15 mouse cellular contexts compared by ENCODE assay signal in genomic region chr17:15455203-15455602, GRCm38 (mm10).
"Had no signal": no experiment of that assay in that cellular context is flagged by ENCODE, and none has a peak within 500 bp of the region (broad histone marks: within the 10 kb centered on the region; RNA-seq: fewer than 3 reads in every experiment).

No protein-coding gene starts in this region.

- H3K4me3 ChIP-seq: layer of hippocampus, adult 2 months; liver, embryonic 13.5 days; megakaryocyte, embryonic 14.5 days; midbrain, embryonic 10.5 days; midbrain, embryonic 13.5 days had no signal

- H3K27me3 ChIP-seq: liver, embryonic 13.5 days; midbrain, embryonic 13.5 days had no signal

- H3K4me2 ChIP-seq: liver, embryonic 13.5 days; midbrain, embryonic 13.5 days had no signal

- H3K36me3 ChIP-seq: liver, embryonic 13.5 days; midbrain, embryonic 13.5 days had no signal

- ATAC-seq: lung, postnatal 0 days; midbrain, embryonic 13.5 days; midbrain, embryonic 16.5 days had no signal

- H3K9me3 ChIP-seq: liver, embryonic 13.5 days; midbrain, embryonic 10.5 days; midbrain, embryonic 13.5 days had no signal

- H3K4me1 ChIP-seq: liver, embryonic 13.5 days; midbrain, embryonic 10.5 days; midbrain, embryonic 13.5 days had no signal

- H3K27ac ChIP-seq: layer of hippocampus, adult 2 months; liver, embryonic 13.5 days; midbrain, embryonic 10.5 days; midbrain, embryonic 13.5 days; stomach, postnatal 0 days had no signal

- DNase-seq: kidney, adult 8-10 months; kidney, postnatal 25 days; layer of hippocampus, adult 9-11 months; liver, embryonic 13.5 days; lung, adult 2 months; thymus, adult 2 months; thymus, postnatal 14 days; thymus, postnatal 4 days had no signal

- H3K9ac ChIP-seq: liver, embryonic 13.5 days; midbrain, embryonic 13.5 days had no signal
